Mouse (Mus musculus): ENCODE measurements around the gene Stau1. TPM values are rescaled to one million over a fixed set of nuclear protein-coding genes. Genes with fewer than 3 reads are reported as not detected.

Gene Stau1
- 65.4 TPM for polyA plus RNA-seq (2012; fragmentation: generic; extraction: Trizol)

DNA sequence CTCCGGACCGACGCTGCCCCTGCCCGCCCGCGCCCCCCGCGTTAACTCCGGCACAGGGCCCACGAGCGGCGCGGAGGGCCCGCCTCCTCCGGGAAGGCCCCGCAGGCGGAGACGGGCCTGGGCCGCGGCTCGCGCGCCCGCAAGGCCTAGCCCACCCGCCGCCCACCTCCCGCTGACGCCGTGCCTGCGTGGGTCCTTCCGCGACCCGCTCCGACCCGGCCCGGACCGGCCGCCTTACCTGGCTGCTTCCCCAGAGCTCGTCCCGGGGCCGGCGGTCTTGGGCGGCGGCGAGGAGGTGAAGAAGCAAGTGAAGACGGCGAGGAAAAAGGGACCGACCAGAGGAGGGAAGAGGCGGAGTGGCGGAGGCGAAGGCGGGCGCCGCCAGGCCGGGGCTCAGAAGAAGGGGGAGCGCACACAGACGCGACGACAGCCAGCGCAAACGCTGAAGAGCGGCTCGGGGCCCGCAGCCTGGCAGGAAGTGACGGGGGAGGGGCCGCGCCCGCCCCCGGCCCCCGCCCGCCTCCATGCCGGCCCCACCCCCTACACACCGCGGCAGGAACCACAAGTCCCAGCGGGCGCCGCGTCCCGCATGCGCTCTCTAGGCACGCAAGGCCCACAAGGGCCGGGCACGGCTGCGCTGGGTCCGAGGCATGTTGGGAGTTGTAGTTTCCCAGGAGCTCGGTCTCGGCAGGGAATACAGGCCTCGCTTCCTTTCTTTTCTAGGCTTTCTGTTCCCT is at the start of gene Stau1:
TSS of gene Stau1 (minus strand) at position 504 of the 737 bp plus-strand sequence.
- H3K27me3 ChIP-seq (ENCODE audit: control insufficient read depth, insufficient read depth, insufficient read length), result no peaks in the 10 kb centered on the region
- H3K4me3 ChIP-seq, result peak within 1 kb of the TSS; percentile 63
- peak within 1 kb of the TSS; percentile 89 for H3K4me2 ChIP-seq (ENCODE audit: low read depth)
- peaks cover 47% of the 10 kb centered on the region for H3K79me2 ChIP-seq (ENCODE audit: control insufficient read depth, insufficient read depth)
- TF ChIP-seq MYOG (IDR thresholded peaks at IDR 0.05; ENCODE audit: control insufficient read depth in 1 of 3, insufficient read depth in 1 of 3, insufficient read length in 2 of 3, low read depth in 2 of 3) (peak in 2 of 3 experiments; percentile 3 to 42), POLR2A (IDR thresholded peaks at IDR 0.05; ENCODE audit: insufficient read length, low read depth) (peak; percentile 98), REST (IDR thresholded peaks at IDR 0.05; ENCODE audit: insufficient read depth, insufficient read length) (peak; percentile 45), E2F4 (IDR thresholded peaks at IDR 0.05; ENCODE audit: insufficient read depth) (no peak), POLR2AphosphoS2 (IDR thresholded peaks at IDR 0.05; ENCODE audit: insufficient read length, low read depth) (peak; percentile 98)
- H3K36me3 ChIP-seq (ENCODE audit: control insufficient read depth, insufficient read depth), result no peaks in the 10 kb centered on the region
- peak within 1 kb of the TSS; percentile 98 for H3ac ChIP-seq (ENCODE audit: control insufficient read depth, insufficient read length)

DNA sequence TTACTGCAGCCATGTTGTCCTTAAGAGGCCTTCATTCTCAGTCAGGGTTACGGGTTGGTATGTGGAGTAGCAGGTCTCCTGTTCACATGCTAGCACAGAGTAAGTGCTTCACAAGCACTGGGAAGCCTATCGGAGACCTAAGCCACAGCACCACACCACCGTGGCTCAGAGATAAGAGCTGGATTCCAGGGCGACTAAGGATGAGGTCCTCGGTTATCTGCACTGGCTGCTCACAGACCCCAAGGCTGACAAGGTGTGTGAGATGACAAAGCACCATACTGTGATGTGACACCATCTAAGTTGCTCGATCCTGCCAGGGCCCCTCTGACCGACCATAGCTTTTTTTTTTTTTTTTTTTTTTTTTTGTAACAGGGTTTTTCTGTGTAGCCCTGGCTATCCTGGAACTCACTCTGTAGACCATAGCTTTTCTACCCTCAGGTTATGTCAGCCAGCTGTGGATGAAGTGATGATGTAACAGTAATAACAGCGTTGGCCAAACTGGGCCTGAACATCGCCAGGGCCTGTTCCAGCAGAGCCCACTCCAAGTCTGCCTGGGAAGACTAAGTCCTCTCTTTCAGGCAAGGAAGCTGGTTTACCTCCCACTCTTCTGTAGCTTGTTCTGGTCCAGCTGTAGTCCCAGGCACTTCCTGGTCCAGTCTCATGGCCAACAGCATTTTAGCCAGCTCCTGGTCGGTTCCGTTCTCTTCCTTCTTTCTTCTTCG is 47.5 kb upstream of the Stau1 start:
- no peaks in the 10 kb centered on the region for H3K27me3 ChIP-seq (ENCODE audit: control insufficient read depth, insufficient read depth, insufficient read length)

GRCm38 (mm10) chr2:167039386-167039785 is 43.3 kb upstream of the Stau1 start:
- Histone ChIP-seq H3K36me3 (ENCODE audit: control insufficient read depth, insufficient read depth) (peaks cover 55% of the 10 kb centered on the region), H3K4me2 (ENCODE audit: low read depth) (no peak overlapping the region), H3K27me3 (ENCODE audit: control insufficient read depth, insufficient read depth, insufficient read length) (no peaks in the 10 kb centered on the region), H3K4me3 (no peak overlapping the region), H3ac (ENCODE audit: control insufficient read depth, insufficient read length) (no peak overlapping the region), H3K79me2 (ENCODE audit: control insufficient read depth, insufficient read depth) (no peaks in the 10 kb centered on the region)
- no peak for TF ChIP-seq TCF12 (IDR thresholded peaks at IDR 0.05; ENCODE audit: insufficient read depth, poor library complexity, severe bottlenecking)
- no peak for TF ChIP-seq USF1 (IDR thresholded peaks at IDR 0.05; ENCODE audit: low read depth)
- TF ChIP-seq MYOG (IDR thresholded peaks at IDR 0.05; ENCODE audit: control insufficient read depth in 1 of 3, insufficient read depth in 1 of 3, insufficient read length in 2 of 3, low read depth in 2 of 3), result peak in 1 of 3 experiments; percentile 14
- no peak for TF ChIP-seq TCF3 (IDR thresholded peaks at IDR 0.05; ENCODE audit: insufficient read length, low read depth)
- TF ChIP-seq POLR2A (IDR thresholded peaks at IDR 0.05; ENCODE audit: insufficient read length, low read depth), result no peak
- TF ChIP-seq POLR2AphosphoS2 (IDR thresholded peaks at IDR 0.05; ENCODE audit: insufficient read length, low read depth), result no peak
- TF ChIP-seq MAX (IDR thresholded peaks at IDR 0.05; ENCODE audit: low read depth), result no peak
- TF ChIP-seq SRF (IDR thresholded peaks at IDR 0.05; ENCODE audit: control insufficient read depth, insufficient read length, low read depth), result no peak

More for the DNA sequence above, 47.5 kb upstream of the Stau1 start:
- no peak overlapping the region for H3K4me2 ChIP-seq (ENCODE audit: low read depth)
- H3K36me3 ChIP-seq (ENCODE audit: control insufficient read depth, insufficient read depth), result peaks cover 67% of the 10 kb centered on the region
- TF ChIP-seq MYOD1 (IDR thresholded peaks at IDR 0.05; ENCODE audit: control insufficient read depth in 1 of 3, insufficient read length in 2 of 3, low read depth in 2 of 3), result no peak
- TF ChIP-seq POLR2AphosphoS2 (IDR thresholded peaks at IDR 0.05; ENCODE audit: insufficient read length, low read depth), result no peak
- no peak for TF ChIP-seq MAX (IDR thresholded peaks at IDR 0.05; ENCODE audit: low read depth)
- TF ChIP-seq POLR2A (IDR thresholded peaks at IDR 0.05; ENCODE audit: insufficient read length, low read depth), result no peak
- TF ChIP-seq USF1 (IDR thresholded peaks at IDR 0.05; ENCODE audit: low read depth), result no peak
- TF ChIP-seq TCF3 (IDR thresholded peaks at IDR 0.05; ENCODE audit: insufficient read length, low read depth), result no peak
- H3K79me2 ChIP-seq (ENCODE audit: control insufficient read depth, insufficient read depth), result no peaks in the 10 kb centered on the region
- no peak overlapping the region for H3K4me3 ChIP-seq
- H3ac ChIP-seq (ENCODE audit: control insufficient read depth, insufficient read length), result no peak overlapping the region

DNA sequence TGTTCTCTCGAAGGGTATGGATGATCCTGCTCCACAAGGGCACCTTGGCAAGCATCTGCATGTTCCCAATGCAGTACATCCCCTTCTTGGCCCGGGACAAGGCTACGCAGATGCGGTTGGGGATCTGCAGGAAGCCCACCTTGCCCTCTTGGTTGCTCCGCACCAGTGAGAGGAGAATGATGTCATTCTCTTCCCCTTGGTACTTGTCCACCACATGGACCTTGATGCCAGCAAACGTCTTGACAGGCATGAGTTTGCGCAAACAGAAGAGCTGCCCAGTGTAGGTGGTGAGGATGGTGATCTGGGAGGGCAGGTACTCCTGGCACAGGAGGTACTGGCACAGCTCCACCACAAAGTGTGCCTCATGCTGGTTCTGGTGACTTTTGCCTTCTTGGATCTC is 42.6 kb upstream of the Stau1 start:
- Histone ChIP-seq H3K4me3 (no peak overlapping the region), H3K4me2 (ENCODE audit: low read depth) (no peak overlapping the region), H3K36me3 (ENCODE audit: control insufficient read depth, insufficient read depth) (peaks cover 57% of the 10 kb centered on the region), H3K27me3 (ENCODE audit: control insufficient read depth, insufficient read depth, insufficient read length) (no peaks in the 10 kb centered on the region), H3K79me2 (ENCODE audit: control insufficient read depth, insufficient read depth) (no peaks in the 10 kb centered on the region), H3ac (ENCODE audit: control insufficient read depth, insufficient read length) (no peak overlapping the region)
- TF ChIP-seq USF1 (IDR thresholded peaks at IDR 0.05; ENCODE audit: low read depth) (no peak), TCF12 (IDR thresholded peaks at IDR 0.05; ENCODE audit: insufficient read depth, poor library complexity, severe bottlenecking) (no peak), REST (IDR thresholded peaks at IDR 0.05; ENCODE audit: insufficient read depth, insufficient read length) (no peak), POLR2AphosphoS2 (IDR thresholded peaks at IDR 0.05; ENCODE audit: insufficient read length, low read depth) (no peak), MYOD1 (IDR thresholded peaks at IDR 0.05; ENCODE audit: control insufficient read depth in 1 of 3, insufficient read length in 2 of 3, low read depth in 2 of 3) (no peak)

DNA sequence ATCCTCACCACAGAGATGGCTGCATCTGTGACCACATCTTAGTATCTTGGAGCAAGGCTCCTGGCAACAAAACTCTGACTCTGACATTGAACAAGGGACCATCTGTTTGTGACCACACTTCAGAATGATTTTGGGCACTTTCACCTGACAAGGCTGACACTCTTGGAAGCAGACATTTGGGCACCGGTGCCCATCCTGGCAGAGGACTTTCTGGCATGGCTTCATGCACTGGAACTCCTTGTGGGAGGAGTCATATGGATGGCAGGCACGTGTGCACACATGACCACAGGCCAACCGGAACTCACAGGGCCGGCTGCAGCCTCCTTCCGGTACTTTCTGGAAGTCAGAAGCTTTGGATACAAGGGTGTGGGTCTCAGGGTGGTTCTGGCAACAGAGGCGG is 42.2 kb upstream of the Stau1 start:
- no peak overlapping the region for H3ac ChIP-seq (ENCODE audit: control insufficient read depth, insufficient read length)

More for the DNA sequence above, 42.2 kb upstream of the Stau1 start:
- H3K27me3 ChIP-seq (ENCODE audit: control insufficient read depth, insufficient read depth, insufficient read length), result no peaks in the 10 kb centered on the region
- no peak overlapping the region for H3K4me2 ChIP-seq (ENCODE audit: low read depth)
- peaks cover 59% of the 10 kb centered on the region for H3K36me3 ChIP-seq (ENCODE audit: control insufficient read depth, insufficient read depth)
- TF ChIP-seq TCF3 (IDR thresholded peaks at IDR 0.05; ENCODE audit: insufficient read length, low read depth), result no peak
- TF ChIP-seq MAX (IDR thresholded peaks at IDR 0.05; ENCODE audit: low read depth), result no peak
- TF ChIP-seq POLR2A (IDR thresholded peaks at IDR 0.05; ENCODE audit: insufficient read length, low read depth), result no peak
- no peak for TF ChIP-seq MYOD1 (IDR thresholded peaks at IDR 0.05; ENCODE audit: control insufficient read depth in 1 of 3, insufficient read length in 2 of 3, low read depth in 2 of 3)
- TF ChIP-seq POLR2AphosphoS2 (IDR thresholded peaks at IDR 0.05; ENCODE audit: insufficient read length, low read depth), result no peak
- TF ChIP-seq TCF12 (IDR thresholded peaks at IDR 0.05; ENCODE audit: insufficient read depth, poor library complexity, severe bottlenecking), result no peak
- no peak for TF ChIP-seq E2F4 (IDR thresholded peaks at IDR 0.05; ENCODE audit: insufficient read depth)
- no peak for TF ChIP-seq SRF (IDR thresholded peaks at IDR 0.05; ENCODE audit: control insufficient read depth, insufficient read length, low read depth)
- no peak for TF ChIP-seq REST (IDR thresholded peaks at IDR 0.05; ENCODE audit: insufficient read depth, insufficient read length)
- no peak for TF ChIP-seq USF1 (IDR thresholded peaks at IDR 0.05; ENCODE audit: low read depth)
- TF ChIP-seq CEBPB (IDR thresholded peaks at IDR 0.05; ENCODE audit: insufficient read depth, poor library complexity, severe bottlenecking), result no peak
- TF ChIP-seq MYOG (IDR thresholded peaks at IDR 0.05; ENCODE audit: control insufficient read depth in 1 of 3, insufficient read depth in 1 of 3, insufficient read length in 2 of 3, low read depth in 2 of 3), result no peak
- H3K79me2 ChIP-seq (ENCODE audit: control insufficient read depth, insufficient read depth), result no peaks in the 10 kb centered on the region
- H3K4me3 ChIP-seq, result no peak overlapping the region

Data from myocyte (in vitro differentiated cells).